Mouse (Mus musculus): ENCODE data around the gene Nckap5. TPM values are rescaled to one million over a fixed set of nuclear protein-coding genes. Genes with fewer than 3 reads are reported as not detected.

Nckap5 gene
- polyA plus RNA-seq, 1 experiment from 2014 or later, result 2.7 TPM

DNA sequence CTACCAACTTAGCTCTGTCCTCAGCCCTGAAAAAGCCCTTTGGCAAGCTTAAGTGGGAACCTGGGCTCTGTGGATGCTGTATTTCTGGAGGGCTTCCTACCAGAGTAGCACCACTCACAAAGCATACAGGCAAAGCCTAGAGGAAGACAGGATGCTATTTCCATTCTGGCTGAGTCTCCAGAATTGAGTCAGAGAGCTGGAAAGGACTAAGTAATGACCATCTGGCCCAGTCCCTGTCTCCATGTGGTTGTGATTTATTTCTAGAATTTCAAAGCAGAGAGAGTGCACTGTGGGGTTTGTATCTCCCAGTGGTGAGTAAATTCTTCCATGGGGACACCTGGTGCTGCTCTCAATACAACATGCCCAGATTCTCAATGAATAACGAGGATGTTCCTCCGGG is 174.4 kb downstream of the Nckap5 start:
- Histone ChIP-seq H3K27me3 (ENCODE audit: control insufficient read depth, insufficient read depth, low read length) (no peaks in the 10 kb centered on the region), H3K4me2 (ENCODE audit: low read depth, severe bottlenecking) (no peak overlapping the region), H3K9me3 (ENCODE audit: control insufficient read depth, low read length) (no peaks in the 10 kb centered on the region), H3K4me1 (ENCODE audit: control insufficient read depth, insufficient read depth, low read length) (no peaks in the 10 kb centered on the region), H3K9ac (ENCODE audit: low read length) (no peak overlapping the region), H3K36me3 (ENCODE audit: control insufficient read depth, insufficient read depth, low read length) (no peaks in the 10 kb centered on the region), H3K4me3 (ENCODE audit: low read depth, low read length) (no peak overlapping the region), H3K27ac (replicated peaks; ENCODE audit: low read depth, low read length) (no peak overlapping the region)
- 70% methylated on average over 2 of the region's 2 CpGs for WGBS
- DNase-seq (ENCODE audit: low spot score) (no peak), ATAC-seq (ENCODE audit: insufficient number of reproducible peaks, low FRiP score, low TSS enrichment, low read depth) (no peak)

DNA sequence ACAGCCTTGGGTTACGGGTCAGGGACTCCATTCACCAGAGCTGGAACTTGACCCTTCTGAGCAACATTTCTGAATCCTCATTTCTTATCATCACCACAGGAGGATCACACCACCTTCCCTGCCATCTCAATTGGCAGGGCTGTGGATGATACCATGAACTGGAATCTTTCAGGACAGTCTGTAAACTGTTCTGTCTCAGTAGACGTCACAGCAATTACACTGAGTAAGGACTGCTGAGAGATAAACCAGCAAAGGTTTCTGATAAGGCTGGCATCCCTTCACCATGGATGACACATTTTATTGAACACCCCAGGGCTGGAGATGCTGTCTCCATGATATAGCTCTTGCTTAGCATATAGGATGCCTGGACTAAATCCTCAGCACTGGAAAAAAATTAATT is 178.5 kb downstream of the Nckap5 start:
- DNase-seq (ENCODE audit: low spot score), result no peak
- 76% methylated on average over 2 of the region's 2 CpGs for WGBS
- Histone ChIP-seq H3K9ac (ENCODE audit: low read length) (no peak overlapping the region), H3K27me3 (ENCODE audit: control insufficient read depth, insufficient read depth, low read length) (no peaks in the 10 kb centered on the region), H3K4me1 (ENCODE audit: control insufficient read depth, insufficient read depth, low read length) (no peaks in the 10 kb centered on the region), H3K27ac (replicated peaks; ENCODE audit: low read depth, low read length) (no peak overlapping the region), H3K4me2 (ENCODE audit: low read depth, severe bottlenecking) (no peak overlapping the region), H3K36me3 (ENCODE audit: control insufficient read depth, insufficient read depth, low read length) (no peaks in the 10 kb centered on the region), H3K9me3 (ENCODE audit: control insufficient read depth, low read length) (no peaks in the 10 kb centered on the region), H3K4me3 (ENCODE audit: low read depth, low read length) (no peak overlapping the region)
- no peak for ATAC-seq (ENCODE audit: insufficient number of reproducible peaks, low FRiP score, low TSS enrichment, low read depth)

- no peak for ATAC-seq (ENCODE audit: insufficient number of reproducible peaks, low FRiP score, low TSS enrichment, low read depth)
- Histone ChIP-seq H3K4me2 (ENCODE audit: low read depth, severe bottlenecking) (no peak overlapping the region), H3K27me3 (ENCODE audit: control insufficient read depth, insufficient read depth, low read length) (no peaks in the 10 kb centered on the region), H3K36me3 (ENCODE audit: control insufficient read depth, insufficient read depth, low read length) (no peaks in the 10 kb centered on the region), H3K4me1 (ENCODE audit: control insufficient read depth, insufficient read depth, low read length) (no peaks in the 10 kb centered on the region), H3K9me3 (ENCODE audit: control insufficient read depth, low read length) (no peaks in the 10 kb centered on the region), H3K27ac (replicated peaks; ENCODE audit: low read depth, low read length) (no peak overlapping the region), H3K4me3 (ENCODE audit: low read depth, low read length) (no peak overlapping the region), H3K9ac (ENCODE audit: low read length) (no peak overlapping the region)
- no peak for DNase-seq (ENCODE audit: low spot score)
- 46% methylated on average over 5 of the region's 5 CpGs for WGBS
These were observed 179.8 kb downstream of the Nckap5 start for GRCm38 (mm10) chr1:126650806-126651205.

DNA sequence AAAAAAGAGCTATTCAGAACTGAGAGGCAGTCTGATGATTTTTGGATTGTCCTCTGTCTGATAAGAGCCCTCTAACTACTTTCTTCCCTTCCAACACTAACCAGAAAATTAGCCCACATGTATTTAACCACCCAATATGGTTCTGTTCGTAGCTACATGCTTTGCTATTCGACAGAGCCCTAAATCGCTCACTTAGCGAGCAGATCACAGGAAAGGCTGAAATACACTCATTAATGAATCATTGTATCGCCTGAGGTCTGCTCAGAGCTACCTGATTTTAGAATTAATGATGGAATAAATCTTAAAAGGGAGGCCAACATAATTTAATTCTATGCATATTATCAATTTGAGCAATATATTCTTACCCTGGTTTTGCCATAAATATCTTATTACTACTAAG is 187.8 kb downstream of the Nckap5 start:
- Histone ChIP-seq H3K9me3 (ENCODE audit: control insufficient read depth, low read length) (no peaks in the 10 kb centered on the region), H3K9ac (ENCODE audit: low read length) (no peak overlapping the region), H3K4me2 (ENCODE audit: low read depth, severe bottlenecking) (no peak overlapping the region), H3K4me3 (ENCODE audit: low read depth, low read length) (no peak overlapping the region), H3K27ac (replicated peaks; ENCODE audit: low read depth, low read length) (no peak overlapping the region), H3K36me3 (ENCODE audit: control insufficient read depth, insufficient read depth, low read length) (no peaks in the 10 kb centered on the region), H3K4me1 (ENCODE audit: control insufficient read depth, insufficient read depth, low read length) (no peaks in the 10 kb centered on the region), H3K27me3 (ENCODE audit: control insufficient read depth, insufficient read depth, low read length) (no peaks in the 10 kb centered on the region)
- ATAC-seq (ENCODE audit: insufficient number of reproducible peaks, low FRiP score, low TSS enrichment, low read depth) (no peak), DNase-seq (ENCODE audit: low spot score) (no peak)
- 77% methylated on average over 5 of the region's 5 CpGs for WGBS

GRCm38 (mm10) chr1:126639463-126639862 is 191.1 kb downstream of the Nckap5 start:
- H3K4me1 ChIP-seq (ENCODE audit: control insufficient read depth, insufficient read depth, low read length), result no peaks in the 10 kb centered on the region
- H3K4me3 ChIP-seq (ENCODE audit: low read depth, low read length), result no peak overlapping the region
- H3K27ac ChIP-seq (replicated peaks; ENCODE audit: low read depth, low read length), result no peak overlapping the region
- DNase-seq (ENCODE audit: low spot score), result no peak
- H3K27me3 ChIP-seq (ENCODE audit: control insufficient read depth, insufficient read depth, low read length), result no peaks in the 10 kb centered on the region
- 90% methylated on average over 2 of the region's 2 CpGs for WGBS
- no peaks in the 10 kb centered on the region for H3K36me3 ChIP-seq (ENCODE audit: control insufficient read depth, insufficient read depth, low read length)
- H3K9ac ChIP-seq (ENCODE audit: low read length), result no peak overlapping the region
- no peak for ATAC-seq (ENCODE audit: insufficient number of reproducible peaks, low FRiP score, low TSS enrichment, low read depth)
- H3K9me3 ChIP-seq (ENCODE audit: control insufficient read depth, low read length), result no peaks in the 10 kb centered on the region
- no peak overlapping the region for H3K4me2 ChIP-seq (ENCODE audit: low read depth, severe bottlenecking)

- no peak for ATAC-seq (ENCODE audit: insufficient number of reproducible peaks, low FRiP score, low TSS enrichment, low read depth)
- 87% methylated on average over 1 of the region's 1 CpGs for WGBS
- no peaks in the 10 kb centered on the region for H3K4me1 ChIP-seq (ENCODE audit: control insufficient read depth, insufficient read depth, low read length)
These were observed 193.1 kb downstream of the Nckap5 start for GRCm38 (mm10) chr1:126637515-126637914.

GRCm38 (mm10) chr1:126626206-126626605 is 204.4 kb downstream of the Nckap5 start:
- ATAC-seq (ENCODE audit: insufficient number of reproducible peaks, low FRiP score, low TSS enrichment, low read depth), result no peak
- WGBS, result 90% methylated on average over 3 of the region's 3 CpGs

More at GRCm38 (mm10) chr1:126637515-126637914, 193.1 kb downstream of the Nckap5 start:
- Histone ChIP-seq H3K4me2 (ENCODE audit: low read depth, severe bottlenecking) (no peak overlapping the region), H3K9ac (ENCODE audit: low read length) (no peak overlapping the region), H3K27ac (replicated peaks; ENCODE audit: low read depth, low read length) (no peak overlapping the region), H3K36me3 (ENCODE audit: control insufficient read depth, insufficient read depth, low read length) (no peaks in the 10 kb centered on the region), H3K27me3 (ENCODE audit: control insufficient read depth, insufficient read depth, low read length) (no peaks in the 10 kb centered on the region), H3K4me3 (ENCODE audit: low read depth, low read length) (no peak overlapping the region), H3K9me3 (ENCODE audit: control insufficient read depth, low read length) (no peaks in the 10 kb centered on the region)
- DNase-seq (ENCODE audit: low spot score), result no peak

GRCm38 (mm10) chr1:126622036-126622435 is 208.6 kb downstream of the Nckap5 start:
- peak; percentile 56; the same call in 1 of the 2 replicates for ATAC-seq (ENCODE audit: insufficient number of reproducible peaks, low FRiP score, low TSS enrichment, low read depth)
- Histone ChIP-seq H3K4me1 (ENCODE audit: control insufficient read depth, insufficient read depth, low read length) (no peaks in the 10 kb centered on the region), H3K4me3 (ENCODE audit: low read depth, low read length) (no peak overlapping the region), H3K4me2 (ENCODE audit: low read depth, severe bottlenecking) (no peak overlapping the region), H3K36me3 (ENCODE audit: control insufficient read depth, insufficient read depth, low read length) (no peaks in the 10 kb centered on the region), H3K9ac (ENCODE audit: low read length) (no peak overlapping the region), H3K27me3 (ENCODE audit: control insufficient read depth, insufficient read depth, low read length) (no peaks in the 10 kb centered on the region), H3K27ac (replicated peaks; ENCODE audit: low read depth, low read length) (no peak overlapping the region), H3K9me3 (ENCODE audit: control insufficient read depth, low read length) (no peaks in the 10 kb centered on the region)
- 64% methylated on average over 4 of the region's 4 CpGs for WGBS
- DNase-seq (ENCODE audit: low spot score), result no peak

More at GRCm38 (mm10) chr1:126626206-126626605, 204.4 kb downstream of the Nckap5 start:
- no peaks in the 10 kb centered on the region for H3K9me3 ChIP-seq (ENCODE audit: control insufficient read depth, low read length)
- no peaks in the 10 kb centered on the region for H3K27me3 ChIP-seq (ENCODE audit: control insufficient read depth, insufficient read depth, low read length)
- no peaks in the 10 kb centered on the region for H3K36me3 ChIP-seq (ENCODE audit: control insufficient read depth, insufficient read depth, low read length)
- no peak overlapping the region for H3K4me3 ChIP-seq (ENCODE audit: low read depth, low read length)
- DNase-seq (ENCODE audit: low spot score), result no peak
- H3K9ac ChIP-seq (ENCODE audit: low read length), result no peak overlapping the region
- H3K4me2 ChIP-seq (ENCODE audit: low read depth, severe bottlenecking), result no peak overlapping the region
- no peak overlapping the region for H3K27ac ChIP-seq (replicated peaks; ENCODE audit: low read depth, low read length)
- no peaks in the 10 kb centered on the region for H3K4me1 ChIP-seq (ENCODE audit: control insufficient read depth, insufficient read depth, low read length)

GRCm38 (mm10) chr1:126617464-126618041 is 213.0 kb downstream of the Nckap5 start:
- Histone ChIP-seq H3K36me3 (ENCODE audit: control insufficient read depth, insufficient read depth, low read length) (no peaks in the 10 kb centered on the region), H3K27me3 (ENCODE audit: control insufficient read depth, insufficient read depth, low read length) (no peaks in the 10 kb centered on the region), H3K4me3 (ENCODE audit: low read depth, low read length) (no peak overlapping the region), H3K27ac (replicated peaks; ENCODE audit: low read depth, low read length) (no peak overlapping the region), H3K9me3 (ENCODE audit: control insufficient read depth, low read length) (no peaks in the 10 kb centered on the region), H3K9ac (ENCODE audit: low read length) (no peak overlapping the region), H3K4me2 (ENCODE audit: low read depth, severe bottlenecking) (no peak overlapping the region), H3K4me1 (ENCODE audit: control insufficient read depth, insufficient read depth, low read length) (no peaks in the 10 kb centered on the region)
- no peak for DNase-seq (ENCODE audit: low spot score)
- WGBS, result 87% methylated on average over 9 of the region's 9 CpGs
- no peak for ATAC-seq (ENCODE audit: insufficient number of reproducible peaks, low FRiP score, low TSS enrichment, low read depth)

All from limb, embryonic 11.5 days (tissue).